Mouse (Mus musculus) embryonic facial prominence, embryonic 11.5 days (tissue): ENCODE data around the gene Saxo1. TPM values are rescaled to one million over a fixed set of nuclear protein-coding genes. Genes with fewer than 3 reads are reported as not detected.

Experiments used
- ATAC-seq: fragments of 200-750 bp; cut with Nextera tagmentation; replicated peaks from 2 replicates; pipeline ENCODE4 v1.8.0; 2017; ENCODE audit warnings: low read depth; ENCODE audit not compliant: insufficient number of reproducible peaks, low FRiP score, low TSS enrichment
- DNase-seq: peaks from one replicate; pipeline ENCODE4 v3.0.0-alpha.2; 2015; ENCODE audit warnings: low spot score
- H3K27ac ChIP-seq: fragments of 300-500 bp; sonication (generic); replicated peaks from 2 replicates; pipeline ENCODE4 v1.5.1; 2014; ENCODE audit warnings: mild to moderate bottlenecking, low read depth, low read length, control low read depth
- H3K27me3 ChIP-seq: fragments of 300-500 bp; sonication (generic); 2 replicates; pipeline ENCODE4 v1.6.1; 2014; ENCODE audit warnings: mild to moderate bottlenecking, low read length, moderate library complexity, mixed read lengths; ENCODE audit not compliant: control insufficient read depth, insufficient read depth
- H3K36me3 ChIP-seq: fragments of 300-500 bp; sonication (generic); replicated peaks from 2 replicates; pipeline ENCODE4 v1.6.1; 2014; ENCODE audit warnings: low read depth, mild to moderate bottlenecking, low read length, moderate library complexity, mixed read lengths; ENCODE audit not compliant: control insufficient read depth, insufficient read depth
- H3K4me1 ChIP-seq: fragments of 300-500 bp; sonication (generic); 2 replicates; pipeline ENCODE4 v1.6.1; 2014; ENCODE audit warnings: low read length, mixed read lengths; ENCODE audit not compliant: control insufficient read depth, insufficient read depth
- H3K4me2 ChIP-seq: fragments of 300-500 bp; sonication (generic); 2 replicates; pipeline ENCODE4 v1.6.1; 2014; ENCODE audit warnings: low read depth, mild to moderate bottlenecking, control low read depth, low read length, moderate library complexity
- H3K4me3 ChIP-seq: fragments of 300-500 bp; sonication (generic); 2 replicates; pipeline ENCODE4 v1.5.1; 2014; ENCODE audit warnings: low read depth, low read length, control low read depth
- H3K9ac ChIP-seq: fragments of 300-500 bp; sonication (generic); replicated peaks from 2 replicates; pipeline ENCODE4 v1.6.1; 2014; ENCODE audit warnings: mild to moderate bottlenecking, control low read depth, low read length
- H3K9me3 ChIP-seq: fragments of 300-500 bp; sonication (generic); replicated peaks from 2 replicates; pipeline ENCODE4 v1.6.1; 2016; ENCODE audit warnings: mild to moderate bottlenecking, low read length, inconsistent platforms, mixed read lengths; ENCODE audit not compliant: control insufficient read depth
- WGBS: fragments of 180-500 bp; shearing (Covaris S2); extraction: QIAGEN DNeasy Blood & Tissue Kit; methylation state at CpG from one replicate; pipeline ENCODE4 v1.1.7; 2014; 5-methylcytosine and 5-hydroxymethylcytosine counted together
- polyA plus RNA-seq: library from polyadenylated mRNA; unstranded; fragments of >200 nt; fragmentation: Nextera tagmentation; extraction: Ambion mirVana; gene quantifications from 2 replicates; pipeline ENCODE4 v1.2.1, GENCODE M21; 2014

The Saxo1 gene
- polyA plus RNA-seq, 1 experiment from 2014 or later: not detected

DNA sequence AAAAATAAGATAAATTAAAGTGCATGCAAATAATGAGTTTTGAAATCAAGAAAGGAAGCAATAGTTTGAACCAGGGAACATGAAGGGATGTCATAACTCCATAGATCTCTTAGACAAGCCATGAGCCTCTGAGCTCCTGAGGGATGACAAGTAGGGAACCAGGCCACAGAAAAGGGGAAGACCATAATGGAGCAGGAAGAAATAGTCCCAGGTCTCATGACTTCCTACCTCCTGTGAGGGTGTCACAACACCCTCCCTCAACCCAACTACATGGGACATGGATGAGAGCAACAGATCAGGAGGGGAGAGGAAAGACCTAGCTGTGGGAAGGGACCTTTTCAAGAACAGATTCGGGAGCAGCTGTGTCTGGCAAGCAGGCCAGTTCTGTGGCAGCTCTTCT is 16.6 kb downstream of the Saxo1 start:
- Histone ChIP-seq H3K27me3 (no peaks in the 10 kb centered on the region), H3K4me2 (no peak overlapping the region), H3K9me3 (no peaks in the 10 kb centered on the region), H3K27ac (no peak overlapping the region), H3K4me1 (no peaks in the 10 kb centered on the region), H3K36me3 (no peaks in the 10 kb centered on the region), H3K4me3 (no peak overlapping the region), H3K9ac (no peak overlapping the region)
- DNase-seq (no peak), ATAC-seq (no peak)
- WGBS: 94% methylated on average over 1 of the region's 1 CpGs

DNA sequence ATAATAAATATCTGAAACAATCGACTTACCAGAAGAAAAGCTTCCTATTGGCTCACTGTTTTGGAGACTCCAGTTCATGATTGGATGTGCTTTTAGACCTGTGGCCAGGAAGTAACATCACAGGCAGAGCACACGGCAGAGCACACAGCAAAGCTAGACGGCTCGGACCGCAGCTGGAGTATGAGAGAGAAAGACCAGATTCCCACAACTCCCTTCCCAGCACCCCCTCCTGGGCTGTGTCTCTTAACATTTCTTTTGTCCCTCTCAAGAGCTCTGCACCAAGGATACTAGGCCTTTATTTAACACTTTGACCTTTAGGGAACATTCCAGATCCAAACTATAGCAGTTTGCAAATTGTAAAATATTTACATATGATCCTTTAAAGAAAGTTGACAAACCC is 19.2 kb downstream of the Saxo1 start:
- Histone ChIP-seq H3K36me3 (no peaks in the 10 kb centered on the region), H3K4me2 (no peak overlapping the region), H3K9me3 (no peaks in the 10 kb centered on the region), H3K27ac (no peak overlapping the region), H3K4me1 (no peaks in the 10 kb centered on the region), H3K27me3 (no peaks in the 10 kb centered on the region), H3K4me3 (no peak overlapping the region), H3K9ac (no peak overlapping the region)
- WGBS: 89% methylated on average over 5 of the region's 5 CpGs
- DNase-seq (no peak), ATAC-seq (no peak)

DNA sequence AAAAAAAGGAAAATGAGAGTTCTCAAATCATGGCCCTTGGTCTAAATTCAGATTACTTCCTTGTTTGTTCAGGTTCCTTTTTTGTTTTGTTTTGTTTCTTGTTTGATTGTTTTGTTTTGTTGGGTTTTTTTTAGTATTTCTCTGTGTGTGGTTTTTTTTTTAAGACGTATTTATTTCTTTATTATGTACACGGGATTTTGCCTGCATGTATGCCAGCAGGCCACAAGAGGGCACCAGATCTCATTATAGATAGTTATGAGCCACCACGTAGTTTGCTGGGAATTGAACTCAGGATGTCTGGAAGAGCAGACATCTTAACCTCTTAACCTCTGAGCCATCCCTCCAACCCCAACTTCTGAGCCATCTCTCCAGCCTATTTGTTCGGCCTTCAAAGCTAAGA is 20.2 kb downstream of the Saxo1 start:
- peak; percentile 71 for DNase-seq
- WGBS: 46% methylated on average over 4 of the region's 4 CpGs
- H3K36me3 ChIP-seq: no peaks in the 10 kb centered on the region
- no peak overlapping the region for H3K4me3 ChIP-seq
- no peak overlapping the region for H3K4me2 ChIP-seq
- H3K4me1 ChIP-seq: no peaks in the 10 kb centered on the region
- H3K9me3 ChIP-seq: no peaks in the 10 kb centered on the region
- no peak for ATAC-seq
- no peak overlapping the region for H3K9ac ChIP-seq
- no peaks in the 10 kb centered on the region for H3K27me3 ChIP-seq
- H3K27ac ChIP-seq: no peak overlapping the region

DNA sequence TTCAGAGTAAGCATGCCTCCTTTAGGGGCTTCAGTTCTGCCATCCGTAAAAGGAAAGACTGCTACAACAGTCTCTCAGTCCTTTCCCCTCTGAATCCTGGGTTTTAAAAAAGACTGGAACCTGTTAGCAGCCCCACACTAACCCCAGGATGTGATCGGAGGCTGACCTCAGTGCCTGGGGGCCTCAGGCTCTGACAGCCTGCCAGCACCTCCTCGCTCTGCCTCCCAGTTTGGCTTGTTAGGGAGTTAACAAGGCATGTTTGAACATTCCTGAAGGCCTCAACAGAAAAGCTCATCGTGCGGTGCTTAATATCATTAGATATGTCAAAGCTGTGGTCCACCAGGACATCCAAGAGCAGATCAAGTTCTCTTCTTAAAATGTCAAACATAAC is 24.0 kb downstream of the Saxo1 start:
- 32% methylated on average over 5 of the region's 5 CpGs for WGBS
- no peak for ATAC-seq
- Histone ChIP-seq H3K27ac (no peak overlapping the region), H3K27me3 (no peaks in the 10 kb centered on the region), H3K4me3 (no peak overlapping the region), H3K36me3 (no peaks in the 10 kb centered on the region), H3K9ac (no peak overlapping the region), H3K9me3 (no peaks in the 10 kb centered on the region), H3K4me2 (no peak overlapping the region), H3K4me1 (no peaks in the 10 kb centered on the region)
- peak; percentile 22 for DNase-seq

DNA sequence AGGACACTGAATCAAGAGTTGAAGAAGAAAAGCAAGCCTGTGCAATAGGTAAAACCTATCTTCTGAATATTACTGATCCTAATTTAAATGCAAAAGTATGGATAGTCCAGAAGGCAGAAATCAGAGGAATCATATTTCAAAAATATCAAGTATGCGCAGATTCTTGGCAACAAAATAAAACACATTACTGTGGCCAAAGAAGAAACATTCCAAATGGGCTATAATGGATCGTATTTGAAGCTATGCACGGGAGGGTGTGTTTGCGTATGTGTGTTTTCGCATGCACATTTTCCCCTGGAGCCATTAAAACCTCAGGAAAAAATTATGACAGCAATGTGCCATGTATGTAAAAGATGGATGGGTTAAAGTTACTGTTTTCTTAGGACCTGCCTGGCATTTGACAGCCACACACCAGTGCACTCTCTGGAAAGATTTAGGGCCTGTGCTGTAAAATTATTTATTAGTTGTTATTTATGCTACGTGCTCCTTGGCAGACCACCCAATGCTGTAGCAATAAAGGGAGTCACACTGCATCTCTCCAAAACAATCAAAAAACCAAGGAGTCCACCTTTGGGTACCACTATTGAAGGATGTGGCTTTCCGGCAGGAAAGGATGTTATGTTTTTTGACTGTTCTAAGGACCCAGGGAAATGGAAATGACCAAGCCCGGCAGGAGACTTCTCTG is 24.6 kb downstream of the Saxo1 start:
- no peak overlapping the region for H3K4me2 ChIP-seq
- H3K9me3 ChIP-seq: no peaks in the 10 kb centered on the region
- no peaks in the 10 kb centered on the region for H3K4me1 ChIP-seq
- ATAC-seq (no peak), DNase-seq (no peak)
- WGBS: 73% methylated on average over 8 of the region's 8 CpGs
- no peaks in the 10 kb centered on the region for H3K27me3 ChIP-seq
- no peak overlapping the region for H3K27ac ChIP-seq
- H3K9ac ChIP-seq: no peak overlapping the region
- no peaks in the 10 kb centered on the region for H3K36me3 ChIP-seq
- H3K4me3 ChIP-seq: no peak overlapping the region

DNA sequence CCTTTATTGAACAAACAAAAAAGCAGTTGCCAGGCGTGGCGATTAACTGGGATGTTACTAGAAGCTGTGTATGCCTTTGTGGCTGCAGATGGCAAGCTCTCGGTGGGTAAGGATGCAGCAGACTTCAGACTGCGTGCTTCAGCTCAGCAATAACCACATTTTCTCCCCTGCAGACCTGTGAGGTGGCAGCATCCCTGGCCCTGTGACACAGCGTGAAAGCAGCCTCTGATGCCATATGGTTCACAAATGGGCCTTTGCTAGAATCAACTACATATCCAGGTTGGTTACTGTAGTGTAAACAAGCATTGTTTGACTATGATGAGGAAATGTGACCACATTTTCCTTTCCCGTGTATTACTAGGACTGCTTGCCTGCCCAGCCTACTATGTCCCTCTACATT is 29.0 kb downstream of the Saxo1 start:
- no peaks in the 10 kb centered on the region for H3K27me3 ChIP-seq
- no peak overlapping the region for H3K9ac ChIP-seq
- no peak overlapping the region for H3K27ac ChIP-seq
- DNase-seq (no peak), ATAC-seq (no peak)
- H3K9me3 ChIP-seq: no peaks in the 10 kb centered on the region
- H3K4me2 ChIP-seq: no peak overlapping the region
- WGBS: 75% methylated on average over 6 of the region's 6 CpGs
- no peaks in the 10 kb centered on the region for H3K4me1 ChIP-seq
- no peaks in the 10 kb centered on the region for H3K36me3 ChIP-seq
- H3K4me3 ChIP-seq: no peak overlapping the region

DNA sequence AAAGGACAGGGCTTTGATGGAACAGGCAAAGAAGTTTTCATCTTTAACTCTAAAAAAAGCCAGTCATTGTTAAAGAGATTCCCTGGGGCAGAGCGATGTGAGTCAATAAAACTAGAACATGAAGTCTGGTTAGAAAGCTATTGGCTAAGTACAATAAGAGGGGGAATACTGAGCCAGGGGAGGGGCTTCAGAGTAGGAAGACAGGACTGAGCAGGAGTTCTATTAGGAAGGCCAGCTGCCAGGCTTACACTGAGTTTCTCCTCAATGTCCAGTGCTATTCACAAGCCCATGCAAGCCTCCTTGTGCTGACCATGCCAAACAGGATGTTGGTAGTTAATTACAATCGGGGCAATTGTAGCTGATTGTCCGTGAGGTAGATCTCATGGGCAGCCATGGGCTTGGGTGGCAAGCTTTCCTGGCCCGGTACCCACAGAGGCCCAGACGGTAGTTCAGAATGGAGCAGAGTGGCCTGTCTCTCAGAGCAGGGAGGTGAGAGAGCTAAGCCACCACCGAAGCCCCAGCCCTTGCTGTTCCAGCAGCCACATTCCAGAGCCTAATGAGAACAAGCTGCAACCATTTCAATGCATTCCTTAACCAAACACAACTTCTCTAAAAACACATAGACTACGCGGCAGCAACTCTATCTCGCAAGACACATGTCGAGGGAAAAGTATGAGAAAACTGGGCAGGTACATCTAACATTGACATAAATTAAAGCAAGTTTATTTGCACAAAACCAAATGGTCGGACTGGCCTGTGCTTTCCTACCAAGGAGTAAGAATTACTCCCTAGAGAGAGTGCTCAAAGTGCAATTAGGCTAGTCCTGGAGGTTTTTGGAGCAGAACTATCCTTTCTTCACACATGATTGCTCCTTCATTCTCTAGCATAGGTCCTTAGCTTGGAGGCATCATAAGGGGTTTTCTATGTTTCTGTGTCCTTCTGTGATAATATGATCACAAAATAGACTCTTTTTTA is 30.7 kb downstream of the Saxo1 start:
- peak; percentile 87 for DNase-seq
- no peaks in the 10 kb centered on the region for H3K9me3 ChIP-seq
- ATAC-seq: peak; percentile 74; the same call in 1 of the 2 replicates
- H3K9ac ChIP-seq: no peak overlapping the region
- no peaks in the 10 kb centered on the region for H3K4me1 ChIP-seq
- H3K4me2 ChIP-seq: no peak overlapping the region
- H3K4me3 ChIP-seq: no peak overlapping the region
- no peaks in the 10 kb centered on the region for H3K27me3 ChIP-seq
- peak overlapping the region; percentile 4; the same call in 1 of the 2 replicates for H3K27ac ChIP-seq
- H3K36me3 ChIP-seq: no peaks in the 10 kb centered on the region
- WGBS: 27% methylated on average over 11 of the region's 11 CpGs

DNA sequence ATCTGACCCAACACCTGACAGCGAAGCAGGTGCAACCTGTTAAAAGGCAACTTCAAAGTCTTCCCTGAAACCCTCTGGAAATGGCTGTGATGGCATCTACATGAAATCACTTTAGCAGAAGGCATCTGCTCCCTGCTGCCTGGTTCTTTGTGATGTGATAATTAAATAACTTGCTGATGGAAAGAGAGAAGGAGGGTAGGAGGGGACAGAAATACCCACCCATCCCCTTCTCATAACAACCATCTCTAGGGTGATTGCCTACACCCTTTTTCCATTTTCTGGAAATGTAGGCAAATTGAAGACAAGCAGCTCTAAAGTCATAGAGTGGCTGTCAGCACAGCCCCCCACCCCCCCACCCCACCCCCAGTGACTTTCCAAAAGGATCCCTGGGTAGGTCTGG is 33.6 kb downstream of the Saxo1 start:
- Histone ChIP-seq H3K36me3 (no peaks in the 10 kb centered on the region), H3K27me3 (no peaks in the 10 kb centered on the region), H3K9ac (no peak overlapping the region), H3K4me3 (no peak overlapping the region), H3K4me2 (no peak overlapping the region), H3K27ac (no peak overlapping the region), H3K9me3 (no peaks in the 10 kb centered on the region), H3K4me1 (no peaks in the 10 kb centered on the region)
- WGBS: 85% methylated on average over 1 of the region's 1 CpGs
- no peak for DNase-seq
- ATAC-seq: no peak
